Mouse (Mus musculus): Measurements from ENCODE around the gene Sag.

GRCm38 (mm10) chr1:87774845-87775244, 28.6 kb upstream of the Sag start:
- TF ChIP-seq CTCF (IDR thresholded peaks at IDR 0.05) (no peak), EP300 (IDR thresholded peaks at IDR 0.05) (no peak)

Data from lung, postnatal 0 days (tissue).